Mouse (Mus musculus) CD8-positive naive resting alpha-beta T cell, adult 2 months (primary cell): ENCODE data around the gene Zfp523.

Experiments used
- DNase-seq, 2 experiments: peaks; one replicate each; pipeline ENCODE4 v3.0.0; 2022; ENCODE audit warnings: low read depth in 2 of 2, low spot score in 2 of 2

Zfp523 gene

DNA sequence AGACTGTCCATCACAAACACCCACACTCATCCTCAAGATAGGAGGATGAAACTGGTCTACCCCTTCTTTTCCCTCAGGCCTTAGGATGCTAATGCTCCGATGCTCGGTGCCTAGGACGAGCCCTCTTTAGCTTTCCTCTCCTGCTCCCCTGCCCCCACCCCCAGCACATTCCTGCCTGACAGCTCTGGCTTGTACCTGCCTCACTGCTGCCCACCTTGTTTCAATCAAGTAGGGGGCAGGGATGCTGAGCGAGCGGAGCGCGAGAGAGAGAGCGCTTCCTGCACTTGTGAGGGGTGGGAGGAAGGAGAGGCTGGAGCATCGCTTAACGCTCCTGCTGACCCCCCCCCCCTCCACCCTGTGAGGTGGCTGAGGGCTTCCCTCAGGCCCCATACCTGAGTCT lies 16.6 kb upstream of the Zfp523 start:
- no peak for DNase-seq

DNA sequence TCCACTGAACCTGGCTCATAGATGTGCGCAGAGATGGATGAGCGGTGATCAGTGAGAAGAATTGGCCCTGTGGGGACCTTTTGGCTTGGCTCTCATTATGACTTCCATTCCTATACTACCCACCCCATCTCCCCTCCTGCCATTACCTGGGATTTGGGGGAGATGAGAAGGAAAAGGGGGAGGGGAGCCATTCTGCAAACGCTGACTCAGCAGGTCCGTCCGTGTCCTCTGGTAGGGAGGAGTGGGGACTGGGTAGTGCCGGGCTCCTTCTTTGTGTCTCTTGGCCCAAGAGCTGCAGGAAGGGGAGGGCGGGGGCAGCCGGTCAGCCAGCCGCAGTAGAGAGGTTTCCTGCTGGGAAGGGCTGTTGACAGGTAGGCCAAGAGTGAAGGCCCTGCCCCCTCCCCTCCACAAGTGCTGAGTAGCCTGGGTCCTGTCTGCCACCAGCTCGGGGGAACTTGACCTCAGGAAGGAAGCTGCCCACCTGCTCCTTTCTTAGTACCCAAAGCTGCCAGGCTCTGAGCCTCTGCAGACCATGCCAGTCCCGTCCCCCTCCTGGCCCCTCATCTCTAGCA lies 15.5 kb upstream of the Zfp523 start:
- no peak for DNase-seq

DNA sequence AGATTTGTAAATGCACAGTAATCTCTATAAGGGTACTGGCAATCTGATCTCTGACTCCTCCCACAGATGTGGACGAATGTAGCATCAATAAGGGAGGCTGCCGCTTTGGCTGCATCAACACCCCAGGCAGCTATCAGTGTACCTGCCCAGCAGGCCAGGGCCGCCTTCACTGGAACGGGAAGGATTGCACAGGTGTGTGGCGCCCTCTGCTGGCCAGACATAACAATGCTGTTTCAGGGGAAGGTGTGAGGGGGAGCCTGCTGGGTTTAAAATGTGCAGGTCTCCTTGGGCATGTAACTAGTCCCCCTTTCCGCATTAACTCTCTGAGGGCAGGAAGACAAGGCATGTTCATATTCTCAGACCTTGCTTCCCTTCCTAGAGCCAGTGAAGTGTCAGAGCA lies 13.3 kb upstream of the Zfp523 start:
- DNase-seq = peak; percentile 76 to 82

DNA sequence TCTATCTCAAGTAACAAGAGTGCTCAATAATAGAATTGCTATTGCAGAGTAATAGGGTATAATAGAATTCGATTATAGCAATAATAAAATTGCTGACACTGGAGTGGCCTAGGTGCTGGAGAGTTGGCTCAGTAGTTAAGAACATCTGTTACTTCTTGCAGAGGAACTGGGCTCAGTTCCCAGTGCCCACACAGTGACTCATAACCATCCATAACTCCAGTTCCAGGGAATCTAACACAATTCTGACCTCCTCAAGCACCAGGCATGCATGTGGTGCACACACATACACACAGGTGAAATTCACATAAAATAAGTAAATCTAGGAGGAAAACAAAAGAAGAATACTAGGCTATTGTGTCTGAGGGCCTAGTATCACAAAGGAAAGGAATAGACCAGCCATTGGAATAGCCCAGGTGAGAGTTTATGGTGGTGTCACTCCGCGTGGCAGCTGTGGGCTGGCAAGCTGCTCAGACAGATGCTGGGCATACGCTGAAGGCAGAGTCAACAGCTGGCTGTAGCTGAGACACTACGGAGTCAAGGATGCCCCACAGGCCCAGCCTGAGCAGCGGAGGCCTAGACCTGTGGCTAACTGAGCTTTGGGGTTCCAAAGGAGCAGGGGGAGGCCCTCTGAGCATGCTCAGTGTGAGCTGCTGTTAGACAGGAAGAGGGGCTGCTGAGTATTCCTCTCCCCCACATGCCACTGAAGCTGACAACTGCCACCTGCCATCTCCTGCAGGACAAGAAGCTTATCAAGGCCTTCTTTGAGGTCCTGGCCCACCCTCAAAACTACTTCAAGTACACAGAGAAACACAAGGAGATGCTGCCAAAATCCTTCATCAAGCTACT lies 6.2 kb upstream of the Zfp523 start:
- DNase-seq = no peak

DNA sequence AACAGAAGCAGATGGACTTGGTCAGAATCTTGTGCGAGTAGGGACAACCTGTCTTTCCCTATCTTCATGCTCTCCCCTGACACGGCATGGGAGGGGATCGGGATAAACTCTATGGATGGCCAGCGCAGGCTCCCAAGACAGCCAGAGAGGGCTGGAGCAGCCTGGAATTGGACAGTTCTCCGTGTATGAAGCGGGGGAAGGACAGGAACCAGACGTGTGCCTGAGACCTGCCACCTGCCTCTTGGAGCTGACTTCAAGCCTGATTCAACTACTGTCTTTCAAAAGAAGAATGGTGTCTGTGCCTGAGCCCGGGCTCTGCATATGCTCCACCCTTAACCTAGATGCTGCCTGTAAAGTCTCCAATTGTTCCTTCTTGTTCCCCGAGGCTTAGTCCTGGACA lies 4.2 kb upstream of the Zfp523 start:
- no peak for DNase-seq

DNA sequence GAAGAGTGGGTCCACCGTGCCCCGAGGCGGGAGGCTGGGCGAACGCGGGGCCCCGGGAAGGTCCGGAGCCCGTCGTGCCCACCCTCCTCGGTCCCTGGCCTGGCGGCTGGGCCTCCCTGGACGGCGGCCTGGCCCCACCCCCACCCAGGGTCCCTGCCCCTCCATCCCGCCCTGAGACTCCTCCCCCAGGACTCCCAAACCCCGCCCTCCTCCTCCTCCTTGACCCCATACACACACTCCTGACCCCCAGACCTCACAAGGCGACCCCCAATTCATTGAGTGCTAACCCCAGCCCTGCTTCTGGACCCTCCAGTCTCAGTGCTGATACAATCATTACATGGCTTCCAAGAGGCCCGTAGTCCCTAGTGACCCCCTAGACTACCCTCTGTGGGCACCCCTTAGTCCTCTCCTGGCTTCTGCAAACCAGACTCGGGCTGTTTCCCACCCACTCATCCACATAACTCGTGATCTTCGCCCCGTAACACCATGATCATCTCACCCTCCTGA lies 664 bp downstream of the Zfp523 start:
- DNase-seq = no peak

DNA sequence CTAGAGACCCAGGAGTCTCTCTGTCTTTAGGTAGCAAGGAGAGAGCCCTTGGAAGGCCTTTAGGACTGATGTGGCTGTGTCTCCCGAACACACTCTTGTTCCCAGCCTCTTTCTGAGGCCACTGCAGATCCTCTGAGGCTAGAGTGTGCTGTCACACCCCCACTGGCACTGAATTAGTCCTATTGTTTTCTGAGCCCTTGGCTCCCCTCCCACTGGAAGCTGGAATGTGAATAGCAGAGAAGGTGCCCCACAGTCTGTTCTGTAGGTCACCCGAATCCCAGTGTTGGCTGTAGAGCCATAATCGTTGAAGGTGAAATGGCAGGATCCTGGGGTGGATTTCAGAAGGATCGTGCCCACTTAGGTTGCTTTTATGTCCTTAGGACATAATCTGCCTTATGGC lies 3.4 kb downstream of the Zfp523 start:
- DNase-seq = no peak

DNA sequence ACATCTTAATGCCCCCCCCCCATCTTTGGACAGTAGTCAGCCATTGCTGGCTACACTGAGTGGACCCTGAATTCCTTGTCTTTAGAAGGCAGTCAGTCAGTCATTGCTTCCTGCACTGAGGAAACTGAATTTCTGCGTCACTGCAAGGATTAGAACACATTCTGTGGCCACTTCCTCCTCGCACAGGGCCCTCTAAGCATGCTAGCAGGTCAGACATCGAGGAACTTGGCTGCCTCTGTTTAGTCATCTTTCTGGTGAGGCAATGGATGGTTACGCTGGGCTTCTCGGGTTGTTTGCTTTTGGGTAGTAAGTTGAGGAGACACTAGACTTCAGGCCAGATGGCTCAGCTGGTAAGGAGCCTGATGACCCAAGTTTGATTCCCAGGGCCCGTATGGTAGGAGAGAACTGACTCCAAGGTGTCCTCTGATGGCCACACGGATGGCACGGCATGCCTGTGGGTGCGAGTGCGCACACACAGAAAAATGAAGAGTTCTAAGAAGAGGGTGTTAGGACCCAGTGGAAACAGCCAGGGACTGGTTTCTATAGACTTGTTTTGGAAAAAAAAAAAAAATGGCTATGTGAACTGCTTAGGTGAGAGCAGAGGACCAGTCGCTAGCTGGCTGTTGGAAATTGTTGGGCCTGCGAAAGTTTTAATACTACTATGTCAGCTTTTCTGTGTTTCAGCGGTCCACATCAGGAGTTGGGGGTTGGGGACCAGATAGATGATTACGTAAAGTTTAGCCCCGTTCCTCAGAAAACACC lies 4.0 kb downstream of the Zfp523 start:
- no peak for DNase-seq

DNA sequence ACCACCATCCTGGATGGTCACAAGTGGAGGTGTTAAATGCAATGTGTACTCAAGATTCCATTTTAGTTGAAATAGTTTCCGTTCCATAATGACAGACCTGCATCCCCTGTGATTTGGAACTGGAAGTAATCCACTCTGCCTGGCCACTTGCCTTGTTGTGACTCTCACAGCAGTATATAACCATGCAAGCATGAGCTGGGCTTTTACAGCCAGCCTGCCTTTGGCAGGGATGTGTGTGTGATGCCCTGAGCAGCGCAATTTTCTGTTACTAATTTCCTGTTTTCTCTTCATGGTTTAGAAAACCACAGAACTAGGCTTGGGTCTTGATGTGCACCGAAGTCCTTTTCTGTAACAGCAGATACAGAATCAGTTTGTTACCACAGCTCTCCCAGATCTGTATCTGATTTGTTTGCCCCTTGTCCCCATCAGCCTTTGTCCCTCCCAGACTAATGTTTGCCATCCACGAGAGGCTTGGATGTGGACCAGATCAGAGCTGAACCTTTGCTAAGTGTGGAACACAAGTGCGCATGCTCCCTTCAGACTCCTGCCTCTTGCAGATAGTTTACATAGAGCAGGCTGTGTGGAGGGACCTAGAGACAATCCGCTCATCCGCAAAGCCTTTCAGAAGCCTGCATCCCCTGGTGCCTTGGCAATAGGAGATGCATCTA lies 8.2 kb downstream of the Zfp523 start:
- no peak for DNase-seq

DNA sequence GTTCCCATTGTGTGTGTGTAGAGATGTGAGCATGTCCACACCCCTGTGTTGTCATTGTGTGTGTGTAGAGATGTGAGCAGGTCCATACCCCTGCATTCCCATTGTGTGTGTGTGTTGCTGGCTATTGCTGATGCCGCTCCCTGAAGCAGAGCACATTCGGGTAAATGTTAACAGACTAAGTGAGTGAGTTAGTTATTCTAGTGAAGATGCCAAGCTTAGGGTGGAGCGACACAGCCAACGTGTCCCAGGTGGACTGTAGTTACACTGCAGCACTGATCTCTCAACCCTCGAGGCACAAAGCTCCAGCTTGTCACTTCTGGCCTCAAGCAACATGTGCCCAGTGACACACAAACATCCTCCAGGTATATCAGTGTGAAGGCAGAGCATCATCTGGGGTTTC lies 11.4 kb downstream of the Zfp523 start:
- DNase-seq = no peak

DNA sequence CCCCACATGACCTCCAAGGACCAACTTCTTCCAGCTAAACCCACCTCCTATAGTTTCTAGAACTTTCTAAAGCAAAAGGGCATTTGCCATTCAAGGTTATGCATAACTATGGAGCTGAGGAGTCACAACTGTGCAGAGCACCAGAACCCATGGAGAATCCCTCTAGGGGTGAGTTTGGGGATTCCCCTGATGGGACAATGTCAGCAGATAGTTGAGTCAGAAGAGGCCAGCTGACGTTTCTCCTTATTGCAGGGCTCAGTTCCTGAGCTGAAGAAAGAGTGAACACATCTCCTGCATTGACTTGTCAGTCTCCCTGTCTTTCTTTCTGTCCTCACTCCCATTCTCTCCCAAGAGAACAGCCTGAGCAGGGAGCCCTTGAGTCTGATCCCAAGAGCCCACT lies 15.8 kb downstream of the Zfp523 start:
- DNase-seq = no peak

DNA sequence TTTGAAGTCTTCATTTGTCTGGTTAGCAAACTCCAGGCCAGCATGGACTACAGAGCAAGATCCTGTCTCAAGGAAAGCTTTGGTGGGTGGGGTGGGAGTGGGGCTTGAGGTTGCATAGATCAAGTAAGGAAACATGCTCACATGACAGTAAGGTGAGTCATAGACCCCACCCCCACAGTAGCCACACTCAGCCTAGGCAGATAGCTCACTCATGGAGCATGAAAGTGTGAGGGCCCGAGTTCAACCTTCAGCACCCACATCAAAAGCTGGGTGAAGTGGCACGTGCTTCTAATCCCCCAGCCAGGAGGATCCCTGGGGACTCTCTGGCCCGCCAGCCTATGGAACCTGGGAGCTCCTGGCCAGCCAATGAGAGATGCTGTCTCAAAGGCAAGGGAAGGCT lies 16.6 kb downstream of the Zfp523 start:
- DNase-seq = no peak

DNA sequence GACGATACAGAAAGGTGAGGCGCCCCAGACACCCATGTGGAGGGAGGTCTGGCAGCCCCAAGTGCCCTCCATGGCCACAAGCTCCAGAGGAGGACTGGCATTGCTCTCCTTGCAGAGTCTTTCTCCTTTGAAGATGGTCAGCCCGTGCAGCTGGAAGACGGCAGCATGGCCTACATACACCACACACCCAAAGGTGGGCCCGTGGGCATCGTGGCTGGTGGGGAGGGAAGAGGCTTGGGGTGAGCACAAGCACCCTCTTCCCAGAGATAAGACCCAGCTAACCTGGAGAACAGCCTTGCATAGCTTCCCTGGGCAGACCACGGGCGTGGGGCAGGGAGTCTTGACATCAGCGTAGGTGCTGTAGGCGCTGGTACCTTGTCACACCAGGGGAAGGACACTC lies 18.1 kb downstream of the Zfp523 start:
- no peak for DNase-seq

DNA sequence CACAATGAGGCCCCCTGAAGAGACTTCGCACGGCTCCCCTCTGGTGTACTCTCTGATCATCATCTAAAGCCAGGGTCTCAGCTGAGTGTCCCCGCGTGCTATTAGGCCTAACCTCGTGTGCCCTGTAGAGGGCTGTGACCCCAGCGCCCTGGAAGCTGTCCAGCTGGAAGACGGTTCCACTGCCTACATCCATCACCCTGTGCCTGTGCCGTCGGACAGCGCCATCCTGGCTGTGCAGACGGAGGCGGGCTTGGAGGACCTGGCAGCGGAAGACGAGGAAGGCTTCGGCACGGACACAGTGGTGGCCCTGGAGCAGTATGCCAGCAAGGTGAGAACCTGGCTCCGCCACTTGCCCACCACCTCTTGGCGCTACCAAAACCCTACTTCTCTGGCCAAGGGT lies 20.7 kb downstream of the Zfp523 start:
- DNase-seq = no peak

DNA sequence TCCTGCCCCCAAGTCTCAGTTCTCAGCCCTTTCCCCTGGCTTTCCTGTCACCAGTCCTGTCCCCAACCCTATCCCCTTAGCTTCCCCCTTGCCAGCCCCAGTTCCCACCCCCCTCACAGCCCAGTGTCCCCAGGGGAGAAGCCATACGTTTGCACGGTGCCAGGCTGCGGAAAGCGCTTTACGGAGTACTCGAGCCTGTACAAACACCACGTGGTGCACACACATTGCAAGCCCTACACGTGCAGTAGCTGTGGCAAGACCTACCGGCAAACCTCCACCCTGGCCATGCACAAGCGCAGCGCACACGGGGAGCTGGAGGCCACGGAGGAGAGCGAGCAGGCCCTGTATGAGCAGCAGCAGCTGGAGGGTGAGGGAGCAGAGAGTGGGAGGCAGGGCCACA lies 25.1 kb downstream of the Zfp523 start:
- DNase-seq = no peak

DNA sequence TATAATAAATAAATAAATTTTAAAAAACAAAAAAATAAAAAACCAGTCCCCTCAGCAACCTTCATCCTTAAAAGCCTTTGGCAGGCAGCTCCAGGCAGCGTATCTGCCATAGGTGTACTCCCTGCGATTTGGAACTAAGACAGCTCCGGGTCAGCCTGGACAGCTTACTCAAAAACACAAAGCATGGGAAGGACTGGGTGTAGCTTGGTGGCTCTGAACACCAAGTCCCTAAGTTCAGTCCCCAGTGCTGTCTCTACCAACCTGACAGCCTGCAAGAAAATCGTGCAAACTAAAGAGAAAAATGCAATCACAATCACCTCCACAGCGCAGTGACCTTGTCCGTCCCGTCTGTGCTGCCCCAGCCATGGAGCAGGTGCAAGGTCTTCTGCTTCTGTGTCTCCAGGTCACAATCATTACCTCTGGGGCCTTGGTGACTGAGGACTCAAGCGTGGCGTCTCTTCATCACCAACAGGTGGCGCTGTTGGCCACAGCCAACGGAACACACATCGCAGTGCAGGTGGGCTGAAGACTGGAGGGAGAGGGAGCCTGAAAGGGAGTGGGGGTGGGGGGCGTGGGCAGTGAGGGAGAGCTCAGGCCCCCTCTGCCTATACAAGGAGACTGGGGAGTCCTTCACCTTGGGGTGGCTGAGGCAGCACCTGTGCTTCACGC lies 27.3 kb downstream of the Zfp523 start:
- DNase-seq = peak; percentile 63 to 67

DNA sequence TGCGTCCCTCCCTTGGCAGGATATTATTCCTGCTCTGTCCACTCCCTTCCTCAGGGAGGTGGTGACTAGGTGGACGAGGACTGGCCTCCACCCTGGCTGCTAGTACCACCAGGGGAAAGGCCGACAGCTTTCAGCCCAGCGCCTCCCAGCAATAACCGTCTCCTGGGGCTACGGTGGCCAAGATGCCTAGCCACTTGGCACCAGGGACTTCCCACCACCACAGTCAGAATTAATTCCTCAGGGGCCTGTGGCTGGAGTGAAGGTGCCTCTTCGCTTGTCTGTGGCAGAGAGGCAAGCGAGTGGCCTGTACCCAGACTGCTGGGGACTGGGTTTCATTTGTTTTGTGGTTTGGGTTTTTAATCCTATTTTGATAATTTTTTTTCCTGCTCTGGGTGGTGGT lies 28.5 kb downstream of the Zfp523 start:
- DNase-seq = no peak

DNA sequence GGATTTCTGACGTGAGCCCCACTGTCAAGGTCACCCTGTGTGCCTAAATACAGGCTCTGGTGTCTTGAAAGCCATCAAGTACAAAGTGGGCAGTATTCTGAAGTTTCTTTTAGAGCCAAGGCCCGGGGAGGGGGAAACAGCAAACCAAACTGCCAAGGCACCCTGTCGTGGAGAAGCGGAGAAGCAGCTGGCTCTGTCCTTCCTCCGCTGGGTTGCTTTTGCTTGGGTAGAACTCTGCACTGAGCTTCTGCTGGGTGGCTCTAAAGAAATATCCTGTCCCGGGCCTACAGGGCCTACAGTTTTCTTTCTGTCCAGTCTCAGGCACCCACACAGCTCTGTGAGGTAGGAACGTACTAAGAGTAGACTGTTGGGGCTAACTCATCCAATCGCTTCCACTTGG lies 30.2 kb downstream of the Zfp523 start:
- peak in 1 of 2 experiments; percentile 16 for DNase-seq

DNA sequence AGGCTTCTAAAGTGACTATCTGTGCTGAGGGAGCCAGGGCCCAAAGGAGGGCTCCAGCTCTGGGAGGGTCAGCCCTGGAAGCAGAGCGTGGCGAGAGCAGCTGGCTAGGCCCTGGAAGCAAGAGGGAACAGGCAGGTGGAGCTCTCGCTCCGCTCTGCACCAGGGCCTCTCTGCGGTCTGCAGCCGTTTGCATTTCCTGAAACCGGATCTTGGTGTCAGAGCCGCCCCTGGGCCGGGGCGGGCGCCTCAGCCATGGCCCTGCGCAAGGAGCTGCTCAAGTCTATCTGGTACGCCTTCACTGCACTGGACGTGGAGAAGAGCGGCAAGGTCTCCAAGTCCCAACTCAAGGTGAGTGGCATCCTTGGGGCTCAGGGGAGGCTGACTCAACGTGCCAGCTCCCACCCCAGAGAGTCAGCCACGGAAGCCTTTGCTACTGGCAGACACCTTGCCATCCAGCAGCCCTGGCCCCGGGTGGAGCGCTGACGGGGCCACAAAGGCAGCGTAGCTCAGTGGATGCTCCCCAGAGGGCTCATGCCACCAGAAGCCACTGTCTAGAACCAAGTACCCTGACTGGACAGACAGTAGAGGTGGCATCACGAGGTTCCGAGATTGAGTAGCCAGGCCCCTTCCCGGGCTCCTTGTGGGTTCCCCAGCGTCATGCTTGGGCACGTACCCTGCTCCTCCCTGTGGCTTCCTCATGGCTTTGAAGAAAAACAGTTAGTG lies 30.8 kb downstream of the Zfp523 start, which contains the start of gene Def6:
TSS of gene Def6 (plus strand) at position 188 of the 723 bp plus-strand sequence.
- peak; percentile 76 to 81 for DNase-seq

DNA sequence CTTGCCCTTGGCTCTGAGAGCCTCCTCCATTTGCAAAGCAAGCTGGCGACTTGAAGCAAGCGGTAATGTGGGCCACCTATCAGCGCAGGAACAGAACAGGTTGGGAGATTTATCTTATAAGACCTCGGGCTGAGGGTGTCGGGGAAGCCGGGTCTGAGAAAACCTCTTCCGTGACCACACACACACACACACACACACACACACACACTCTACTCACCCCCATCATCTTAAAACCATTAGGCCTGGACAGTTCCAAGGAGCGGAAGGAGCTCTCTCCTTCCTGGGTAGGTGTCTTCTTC lies 31.3 kb downstream of the Zfp523 start:
- DNase-seq = no peak
